Mouse (Mus musculus): ENCODE results near the gene Pafah1b3.
"Not testable (repeated sequence)": the region's sequence is repeated elsewhere in the genome, so short reads cannot be mapped to it uniquely, and the experiment has no call there.

The Pafah1b3 gene

GRCm38 (mm10) chr7:25266180-25266962 is 31.4 kb downstream of the Pafah1b3 start:
- no peak for DNase-seq

- not testable (repeated sequence) for DNase-seq
These were observed 32.0 kb downstream of the Pafah1b3 start for GRCm38 (mm10) chr7:25265743-25266142.

- DNase-seq: no peak
These were observed 33.6 kb downstream of the Pafah1b3 start for GRCm38 (mm10) chr7:25263968-25264870.

- no peak for DNase-seq
These were observed 35.9 kb downstream of the Pafah1b3 start for GRCm38 (mm10) chr7:25261896-25262295.

GRCm38 (mm10) chr7:25251822-25252221 is 46.0 kb downstream of the Pafah1b3 start:
- DNase-seq: no peak

GRCm38 (mm10) chr7:25251071-25251791 is 46.6 kb downstream of the Pafah1b3 start:
- peak; percentile 58 to 78 for DNase-seq

GRCm38 (mm10) chr7:25250141-25250972 is 47.4 kb downstream of the Pafah1b3 start, which contains the start of gene Erf:
TSS of gene Erf (minus strand) at chr7:25250761.
- DNase-seq: peak; percentile 96 to 97

GRCm38 (mm10) chr7:25249314-25250140 is 48.3 kb downstream of the Pafah1b3 start:
- DNase-seq: peak; percentile 88 to 92

- peak; percentile 28 to 58 for DNase-seq
These were observed 48.9 kb downstream of the Pafah1b3 start for GRCm38 (mm10) chr7:25248846-25249313.

- DNase-seq: peak in 1 of 2 experiments; percentile 47
These were observed 49.7 kb downstream of the Pafah1b3 start for GRCm38 (mm10) chr7:25248018-25248647.

- no peak for DNase-seq
These were observed 50.3 kb downstream of the Pafah1b3 start for GRCm38 (mm10) chr7:25247498-25247897.

- DNase-seq: no peak
These were observed 51.0 kb downstream of the Pafah1b3 start for GRCm38 (mm10) chr7:25246759-25247137.

GRCm38 (mm10) chr7:25246079-25246758 is 51.6 kb downstream of the Pafah1b3 start:
- peak; percentile 69 to 79 for DNase-seq

Data from kidney, postnatal 36 days (tissue).